Mouse (Mus musculus) liver, embryonic 14 days (tissue): ENCODE measurements around the gene Gm1113. TPM values are rescaled to one million over a fixed set of nuclear protein-coding genes. Genes with fewer than 3 reads are reported as not detected.

Experiments
- polyA plus RNA-seq: library from polyadenylated mRNA; depleted of rRNA; stranded (reverse); fragments of >200 nt; gene quantifications from 2 replicates; pipeline ENCODE4 v1.2.3, GENCODE M21; 2012; rRNA removed

Gm1113 gene
- polyA plus RNA-seq: not detected in 2 replicates

GRCm38 (mm10) chr9:35518169-35518568 lies at the start of gene Gm1113:
Gene Gm1113, minus strand, starts transcription at chr9:35518269.

GRCm38 (mm10) chr9:35558257-35559008 lies 40.4 kb upstream of the Gm1113 start, which contains the start of the genes Ddx25 and Pus3:
Gene Ddx25, minus strand, starts transcription at chr9:35558528.
Gene Pus3, plus strand, starts transcription at chr9:35558595.

Other genes with a start within 250 kb of the Gm1113 start
- gene Cdon, start 97.1 kb downstream of the Gm1113 start, polyA plus RNA-seq: 0.47 and 0.93 TPM in 2 replicates
- 0.10 TPM in 2 replicates for gene Ddx25, start 40.3 kb upstream of the Gm1113 start, polyA plus RNA-seq
- gene Pus3, start 40.3 kb upstream of the Gm1113 start, polyA plus RNA-seq: 6.8 and 7.5 TPM in 2 replicates
- 0.13 and 0.18 TPM in 2 replicates for gene Pate2, start 52.0 kb upstream of the Gm1113 start, polyA plus RNA-seq
- 4.1 and 5.1 TPM in 2 replicates for gene Hyls1, start 52.1 kb upstream of the Gm1113 start, polyA plus RNA-seq
- gene Pate4, start 93.7 kb upstream of the Gm1113 start, polyA plus RNA-seq: not detected in 2 replicates
- gene Pate3, start 129.9 kb upstream of the Gm1113 start, polyA plus RNA-seq: not detected in 2 replicates
- not detected in 2 replicates for gene Pate1, start 169.1 kb upstream of the Gm1113 start, polyA plus RNA-seq
- not detected in 2 replicates for gene Gm17677, start 222.8 kb upstream of the Gm1113 start, polyA plus RNA-seq